Mouse (Mus musculus) kidney, adult 2 months (tissue): ENCODE measurements at regions not wholly inside any gene's neighbourhood (a gene's known extent, or its start where the extent isn't known, plus 50 kb on each side); places are given as distances from the start of the nearest gene placed in this dataset.

Experiments used
- CTCF ChIP-seq: fragments of 200-500 bp; conservative IDR thresholded peaks from 2 replicates; pipeline ENCODE4 v1.5.1; 2011; ENCODE audit warnings: low read depth, mild to moderate bottlenecking, control low read depth, low read length, moderate library complexity, mixed read lengths; ENCODE audit not compliant: insufficient read depth, insufficient read length
- POLR2A ChIP-seq: fragments of 200-500 bp; IDR thresholded peaks from one replicate; pipeline ENCODE4 v1.6.1; 2011; ENCODE audit warnings: low read depth, low read length, control low read depth

GRCm38 (mm10) chr1:121178611-121179245 is 153.7 kb downstream of the Insig2 start:
- TF ChIP-seq POLR2A (no peak), CTCF (no peak)
